Mouse (Mus musculus): ENCODE data around the gene Prkch. TPM values are rescaled to one million over a fixed set of nuclear protein-coding genes. Genes with fewer than 3 reads are reported as not detected.

Gene Prkch
- polyA plus RNA-seq, 1 experiment from 2014 or later: 4.0 TPM

DNA sequence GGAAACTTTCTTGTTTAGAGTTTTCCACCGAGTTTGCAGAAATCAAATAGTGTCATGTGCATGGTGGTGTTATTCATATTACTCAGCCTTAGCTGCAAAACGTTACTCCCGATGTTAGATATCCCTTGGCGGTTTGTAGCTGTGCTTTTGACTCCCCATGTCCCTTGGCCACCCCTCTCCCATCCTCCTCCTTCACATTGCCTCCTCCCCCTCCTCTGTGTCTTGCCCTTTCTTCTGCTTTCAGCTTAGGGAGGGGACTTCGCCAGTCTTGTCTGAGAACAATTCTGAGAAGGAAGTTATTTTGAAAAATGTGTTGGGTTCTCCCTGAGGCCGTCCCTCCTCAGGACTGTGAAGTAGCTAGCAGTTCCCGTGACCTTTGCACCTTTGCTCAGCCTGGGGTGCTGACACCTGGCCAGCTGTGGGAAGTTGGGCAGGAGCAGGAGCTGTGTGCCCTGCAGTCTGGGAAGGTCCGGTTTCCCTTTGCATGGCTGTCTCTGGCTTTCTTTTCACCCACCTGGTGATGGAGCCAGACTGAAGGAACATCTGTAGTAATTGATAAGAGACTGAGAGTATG is 48.2 kb downstream of the Prkch start:
- H3K36me3 ChIP-seq: no peaks in the 10 kb centered on the region
- H3K4me1 ChIP-seq: peaks cover 10% of the 10 kb centered on the region
- H3K9me3 ChIP-seq (replicated peaks): no peaks in the 10 kb centered on the region
- WGBS: 18% methylated on average over 8 of the region's 8 CpGs
- no peaks in the 10 kb centered on the region for H3K27me3 ChIP-seq (ENCODE audit: low read depth, poor library complexity, severe bottlenecking)
- DNase-seq (ENCODE audit: low spot score): no peak
- H3K27ac ChIP-seq (replicated peaks): no peak overlapping the region; the same call in 1 of the 2 replicates
- no peak overlapping the region for H3K4me3 ChIP-seq

DNA sequence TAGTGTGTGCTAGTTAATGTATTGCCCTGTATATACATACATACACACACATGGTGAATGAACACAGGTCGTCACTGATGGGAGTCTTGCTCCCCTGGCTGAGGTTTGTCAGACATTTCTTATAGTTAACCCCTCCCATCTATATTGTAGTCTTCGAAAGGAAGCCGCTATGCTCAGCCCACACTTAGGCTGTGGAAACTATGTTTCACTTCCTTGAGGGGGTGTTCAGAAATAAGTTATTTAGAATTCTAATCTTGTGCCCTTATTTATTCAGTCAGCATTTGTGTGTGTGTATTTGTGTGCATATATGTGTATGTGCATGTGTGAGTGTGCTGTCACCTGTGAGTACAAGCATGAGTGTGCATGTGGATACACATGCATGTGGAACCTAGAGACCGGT is 49.1 kb downstream of the Prkch start:
- 91% methylated on average over 4 of the region's 4 CpGs for WGBS
- no peaks in the 10 kb centered on the region for H3K27me3 ChIP-seq (ENCODE audit: low read depth, poor library complexity, severe bottlenecking)

DNA sequence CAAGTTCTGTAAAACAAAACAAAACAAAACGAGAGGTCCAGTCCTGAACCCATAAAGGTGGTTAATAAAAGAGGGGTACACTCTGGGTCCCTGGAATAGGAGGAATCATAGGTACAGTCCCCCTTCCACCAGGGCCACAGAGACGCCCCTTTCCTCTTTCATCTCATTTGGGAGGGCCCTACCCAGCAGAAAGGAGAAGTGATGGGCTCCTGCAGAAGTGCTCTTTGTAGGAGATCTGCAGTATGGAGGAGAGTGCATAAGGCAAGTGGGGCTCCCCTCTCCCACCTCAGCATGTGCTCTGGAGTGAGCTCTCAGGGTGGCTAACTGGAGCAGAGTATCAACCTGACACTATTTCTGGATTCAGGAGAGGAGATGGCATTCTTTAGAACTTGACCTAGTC is 55.0 kb downstream of the Prkch start:
- Histone ChIP-seq H3K36me3 (no peaks in the 10 kb centered on the region), H3K27me3 (ENCODE audit: low read depth, poor library complexity, severe bottlenecking) (no peaks in the 10 kb centered on the region), H3K9me3 (replicated peaks) (no peaks in the 10 kb centered on the region), H3K4me1 (no peaks in the 10 kb centered on the region), H3K4me3 (no peak overlapping the region), H3K27ac (replicated peaks) (no peak overlapping the region)
- 81% methylated on average over 2 of the region's 2 CpGs for WGBS
- no peak for DNase-seq (ENCODE audit: low spot score)

More for the DNA sequence above, 49.1 kb downstream of the Prkch start:
- Histone ChIP-seq H3K4me3 (no peak overlapping the region), H3K36me3 (no peaks in the 10 kb centered on the region), H3K27ac (replicated peaks) (no peak overlapping the region), H3K9me3 (replicated peaks) (no peaks in the 10 kb centered on the region), H3K4me1 (peaks cover 10% of the 10 kb centered on the region)
- DNase-seq (ENCODE audit: low spot score): no peak

DNA sequence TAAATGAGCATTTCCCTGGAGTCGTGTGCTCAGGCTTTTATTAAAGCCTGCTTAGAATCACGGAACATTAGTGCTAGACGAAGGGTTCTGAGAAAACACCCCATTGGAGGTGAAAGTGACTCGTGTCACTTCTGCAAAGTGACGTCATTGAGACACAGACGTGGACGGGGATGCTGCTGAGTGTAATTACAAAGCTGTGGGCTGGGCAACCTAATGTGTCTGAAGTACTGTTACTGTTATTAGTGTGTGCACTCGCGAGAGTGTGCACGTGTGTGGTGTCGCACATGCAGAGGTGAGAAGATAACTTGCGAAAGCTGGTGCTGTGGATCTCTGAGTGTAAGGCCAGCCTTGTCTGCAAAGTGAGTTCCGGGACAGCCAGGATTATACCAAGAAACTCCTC is 56.6 kb downstream of the Prkch start:
- no peak for DNase-seq (ENCODE audit: low spot score)

DNA sequence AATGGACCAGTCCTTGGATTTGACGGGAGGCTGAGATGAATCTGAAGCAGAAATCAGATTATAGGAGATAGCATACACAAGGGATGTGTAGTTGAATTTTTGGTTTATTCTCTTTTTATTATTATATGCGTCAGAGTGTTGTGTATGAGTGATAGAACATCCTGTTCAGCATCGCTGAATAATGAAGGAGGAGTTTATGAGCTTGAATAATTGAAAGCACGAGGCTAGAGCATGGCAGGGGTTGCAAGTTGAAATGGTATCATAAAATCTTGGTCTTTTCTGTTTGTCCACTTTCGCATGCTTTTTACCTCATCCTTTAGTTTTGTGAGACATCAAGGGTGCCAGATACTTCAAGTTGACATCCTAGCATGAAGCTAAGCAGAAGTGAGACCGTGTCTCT is 60.6 kb downstream of the Prkch start:
- Histone ChIP-seq H3K4me1 (no peaks in the 10 kb centered on the region), H3K27ac (replicated peaks) (no peak overlapping the region), H3K9me3 (replicated peaks) (no peaks in the 10 kb centered on the region), H3K27me3 (ENCODE audit: low read depth, poor library complexity, severe bottlenecking) (no peaks in the 10 kb centered on the region), H3K4me3 (no peak overlapping the region), H3K36me3 (no peaks in the 10 kb centered on the region)
- WGBS: 90% methylated on average over 6 of the region's 6 CpGs
- no peak for DNase-seq (ENCODE audit: low spot score)

More for the DNA sequence above, 56.6 kb downstream of the Prkch start:
- H3K4me3 ChIP-seq: no peak overlapping the region
- no peaks in the 10 kb centered on the region for H3K9me3 ChIP-seq (replicated peaks)
- no peaks in the 10 kb centered on the region for H3K4me1 ChIP-seq
- no peaks in the 10 kb centered on the region for H3K36me3 ChIP-seq
- no peaks in the 10 kb centered on the region for H3K27me3 ChIP-seq (ENCODE audit: low read depth, poor library complexity, severe bottlenecking)
- 92% methylated on average over 13 of the region's 13 CpGs for WGBS
- no peak overlapping the region for H3K27ac ChIP-seq (replicated peaks)

DNA sequence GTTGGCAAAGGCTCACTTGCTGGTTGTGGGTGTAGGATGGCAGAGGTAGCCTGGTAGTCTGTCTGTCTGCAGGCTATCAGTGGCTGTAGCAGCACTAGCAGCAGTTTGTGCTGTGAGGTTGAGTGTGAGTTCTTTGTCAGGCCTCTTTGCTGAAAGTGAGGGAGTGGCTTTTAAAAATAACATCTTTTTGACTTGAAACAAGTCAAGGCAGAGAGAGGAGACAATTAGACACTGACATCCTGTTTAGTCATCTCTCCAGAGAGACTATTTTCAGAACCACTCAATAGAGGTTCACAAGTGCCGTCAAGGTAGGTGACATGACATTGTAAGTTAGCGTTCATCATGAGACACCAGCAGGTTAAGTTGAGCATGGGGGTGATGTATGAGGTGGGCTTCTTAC is 63.1 kb downstream of the Prkch start:
- no peak for DNase-seq (ENCODE audit: low spot score)
- no peaks in the 10 kb centered on the region for H3K4me1 ChIP-seq
- no peak overlapping the region for H3K4me3 ChIP-seq
- no peaks in the 10 kb centered on the region for H3K27me3 ChIP-seq (ENCODE audit: low read depth, poor library complexity, severe bottlenecking)
- 95% methylated on average over 2 of the region's 2 CpGs for WGBS
- H3K36me3 ChIP-seq: no peaks in the 10 kb centered on the region
- no peak overlapping the region for H3K27ac ChIP-seq (replicated peaks)
- no peaks in the 10 kb centered on the region for H3K9me3 ChIP-seq (replicated peaks)

DNA sequence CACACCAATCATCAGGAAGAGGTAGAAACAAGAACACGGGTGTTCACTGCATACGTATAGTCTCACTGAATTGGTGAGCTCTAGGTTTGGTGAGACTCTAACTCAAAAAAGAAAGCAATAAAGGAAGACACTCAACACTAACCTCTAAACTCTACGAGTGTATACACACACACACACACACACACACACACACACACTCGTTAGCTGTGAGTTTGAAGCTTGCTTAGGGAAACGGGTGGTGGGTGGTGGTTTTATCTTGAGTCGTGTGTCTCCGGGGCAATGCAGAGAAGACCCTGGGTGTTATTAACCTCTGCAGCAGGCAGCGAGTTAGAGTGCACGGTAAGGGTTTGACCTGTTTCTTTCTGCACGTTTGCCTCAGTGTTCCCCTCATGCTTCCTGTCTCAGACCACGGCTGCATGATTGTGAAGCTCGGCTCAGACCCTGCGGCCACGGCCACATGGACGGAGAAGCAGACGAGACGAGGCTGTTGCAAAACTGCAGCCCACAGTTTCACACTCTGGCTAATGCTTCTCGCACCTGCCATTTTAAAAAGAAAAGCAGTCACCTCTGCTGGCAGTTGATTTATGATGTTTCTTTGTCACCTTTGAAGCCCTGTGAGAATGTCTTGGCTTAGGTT is 72.1 kb downstream of the Prkch start:
- no peak overlapping the region for H3K4me3 ChIP-seq
- no peak overlapping the region for H3K27ac ChIP-seq (replicated peaks)
- H3K27me3 ChIP-seq (ENCODE audit: low read depth, poor library complexity, severe bottlenecking): no peaks in the 10 kb centered on the region
- no peak for DNase-seq (ENCODE audit: low spot score)
- no peaks in the 10 kb centered on the region for H3K4me1 ChIP-seq
- no peaks in the 10 kb centered on the region for H3K9me3 ChIP-seq (replicated peaks)
- no peaks in the 10 kb centered on the region for H3K36me3 ChIP-seq
- WGBS: 89% methylated on average over 18 of the region's 18 CpGs

DNA sequence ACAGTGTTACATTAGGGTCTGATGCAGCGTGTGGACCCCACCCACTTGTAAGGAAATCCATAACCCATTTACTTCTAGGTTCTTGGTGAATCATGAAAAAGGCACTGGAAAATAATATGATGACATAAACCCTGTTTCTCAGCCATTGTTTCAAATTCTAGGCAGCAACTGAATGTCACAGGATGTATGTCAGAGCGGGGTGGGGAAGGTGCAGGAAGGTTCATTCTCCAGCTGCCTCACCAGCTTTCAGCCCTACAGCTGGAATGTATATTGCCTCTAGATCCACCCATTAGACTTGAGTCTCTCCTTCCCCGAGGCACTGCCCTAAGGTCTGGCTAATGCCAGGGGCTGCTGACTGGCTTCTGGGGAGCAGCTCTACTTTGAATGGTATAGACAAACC is 78.8 kb downstream of the Prkch start:
- H3K4me1 ChIP-seq: no peaks in the 10 kb centered on the region
- H3K36me3 ChIP-seq: no peaks in the 10 kb centered on the region
- no peak overlapping the region for H3K27ac ChIP-seq (replicated peaks)
- no peaks in the 10 kb centered on the region for H3K9me3 ChIP-seq (replicated peaks)
- WGBS: 75% methylated on average over 3 of the region's 3 CpGs
- H3K4me3 ChIP-seq: no peak overlapping the region
- no peak for DNase-seq (ENCODE audit: low spot score)
- no peaks in the 10 kb centered on the region for H3K27me3 ChIP-seq (ENCODE audit: low read depth, poor library complexity, severe bottlenecking)

DNA sequence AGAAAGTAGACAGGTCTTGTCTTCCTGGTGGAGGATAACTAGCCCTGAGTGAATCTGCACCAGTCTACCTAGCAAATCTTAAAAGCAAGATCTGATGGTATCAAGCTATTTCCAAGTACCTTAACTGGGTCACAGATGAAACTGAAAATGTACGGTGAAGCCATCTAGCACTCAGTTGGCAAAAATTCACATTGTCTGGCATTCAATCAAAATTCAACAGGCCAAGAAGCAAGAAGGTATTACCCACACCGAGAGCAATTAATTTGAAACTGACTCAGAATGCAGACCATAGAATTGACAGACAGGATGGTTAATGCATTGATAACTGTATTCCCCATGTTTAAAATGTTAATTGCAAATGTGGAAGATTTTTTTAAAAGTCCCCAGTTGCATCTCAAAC is 82.1 kb downstream of the Prkch start:
- Histone ChIP-seq H3K36me3 (no peaks in the 10 kb centered on the region), H3K4me1 (peaks cover 7% of the 10 kb centered on the region), H3K27me3 (ENCODE audit: low read depth, poor library complexity, severe bottlenecking) (no peaks in the 10 kb centered on the region), H3K9me3 (replicated peaks) (no peaks in the 10 kb centered on the region), H3K4me3 (no peak overlapping the region), H3K27ac (replicated peaks) (no peak overlapping the region)
- DNase-seq (ENCODE audit: low spot score): no peak
- WGBS: 96% methylated on average over 2 of the region's 2 CpGs

DNA sequence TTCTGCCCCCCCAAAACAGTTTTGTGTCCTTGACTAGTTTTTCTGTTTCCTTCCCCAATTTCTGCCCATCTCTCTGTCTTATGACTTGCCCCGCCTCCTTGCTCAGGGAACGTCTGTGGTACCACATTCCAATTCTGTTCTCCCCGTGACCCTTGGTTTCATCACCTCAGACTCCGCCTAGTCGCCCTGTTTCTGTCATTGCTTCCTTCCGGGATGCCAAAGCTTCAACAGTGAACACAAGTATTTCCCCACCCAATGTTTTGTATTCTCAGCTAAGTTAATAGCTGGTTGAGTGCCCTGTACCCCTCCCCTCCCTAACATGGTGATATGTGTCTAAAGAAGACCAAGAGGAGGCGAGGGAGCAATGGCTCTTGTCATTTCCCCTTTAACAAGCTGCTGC is 83.0 kb downstream of the Prkch start:
- Histone ChIP-seq H3K4me1 (peaks cover 15% of the 10 kb centered on the region), H3K9me3 (replicated peaks) (no peaks in the 10 kb centered on the region), H3K4me3 (no peak overlapping the region), H3K27ac (replicated peaks) (no peak overlapping the region), H3K27me3 (ENCODE audit: low read depth, poor library complexity, severe bottlenecking) (no peaks in the 10 kb centered on the region), H3K36me3 (no peaks in the 10 kb centered on the region)
- WGBS: 81% methylated on average over 7 of the region's 7 CpGs
- no peak for DNase-seq (ENCODE audit: low spot score)

DNA sequence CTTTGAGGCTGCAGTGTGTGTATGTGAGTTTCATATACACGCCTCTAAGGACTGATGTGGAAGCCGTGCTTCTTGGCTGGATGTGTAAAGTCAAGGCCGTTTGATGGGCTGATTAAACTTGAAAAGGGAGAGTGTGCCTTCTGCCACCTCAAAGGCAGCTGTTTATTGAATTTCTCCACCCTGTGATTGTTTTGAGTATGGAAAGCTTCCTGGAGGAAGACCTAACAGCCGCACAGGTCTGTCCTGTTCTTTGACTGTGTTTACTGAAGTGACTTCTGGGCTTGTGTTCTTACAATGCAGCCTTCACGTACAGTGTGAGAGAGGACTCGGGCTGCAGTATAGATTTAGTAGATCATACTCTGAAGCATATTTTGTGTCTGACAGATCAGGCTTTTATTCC is 86.1 kb downstream of the Prkch start:
- DNase-seq (ENCODE audit: low spot score): no peak
- WGBS: 86% methylated on average over 6 of the region's 6 CpGs
- Histone ChIP-seq H3K4me1 (peaks cover 24% of the 10 kb centered on the region), H3K36me3 (no peaks in the 10 kb centered on the region), H3K9me3 (replicated peaks) (no peaks in the 10 kb centered on the region), H3K27me3 (ENCODE audit: low read depth, poor library complexity, severe bottlenecking) (no peaks in the 10 kb centered on the region), H3K27ac (replicated peaks) (no peak overlapping the region), H3K4me3 (no peak overlapping the region)

DNA sequence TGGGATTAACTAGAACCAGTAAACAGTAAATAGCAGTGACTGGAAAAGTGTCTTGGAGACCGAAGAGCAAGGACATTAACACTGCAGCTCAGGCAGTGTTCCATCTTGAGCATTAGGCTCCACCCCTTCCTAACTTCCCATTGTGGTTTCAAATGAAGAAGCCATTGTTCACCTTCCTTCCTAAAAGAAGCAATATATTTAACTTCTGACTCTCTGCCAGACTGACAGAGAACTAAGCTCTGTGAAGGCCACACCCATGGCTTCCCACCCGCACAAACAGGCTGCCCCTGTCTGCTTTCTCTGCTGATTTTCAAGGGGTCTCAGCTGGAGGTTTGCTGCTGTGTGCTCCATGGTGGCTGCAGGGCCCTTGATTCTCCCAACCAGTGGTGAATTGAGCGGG is 86.9 kb downstream of the Prkch start:
- peaks cover 24% of the 10 kb centered on the region for H3K4me1 ChIP-seq
- no peaks in the 10 kb centered on the region for H3K27me3 ChIP-seq (ENCODE audit: low read depth, poor library complexity, severe bottlenecking)
- H3K4me3 ChIP-seq: no peak overlapping the region
- H3K9me3 ChIP-seq (replicated peaks): no peaks in the 10 kb centered on the region
- H3K36me3 ChIP-seq: no peaks in the 10 kb centered on the region
- WGBS: 45% methylated on average over 3 of the region's 3 CpGs
- no peak for DNase-seq (ENCODE audit: low spot score)
- H3K27ac ChIP-seq (replicated peaks): peak overlapping the region; percentile 75

DNA sequence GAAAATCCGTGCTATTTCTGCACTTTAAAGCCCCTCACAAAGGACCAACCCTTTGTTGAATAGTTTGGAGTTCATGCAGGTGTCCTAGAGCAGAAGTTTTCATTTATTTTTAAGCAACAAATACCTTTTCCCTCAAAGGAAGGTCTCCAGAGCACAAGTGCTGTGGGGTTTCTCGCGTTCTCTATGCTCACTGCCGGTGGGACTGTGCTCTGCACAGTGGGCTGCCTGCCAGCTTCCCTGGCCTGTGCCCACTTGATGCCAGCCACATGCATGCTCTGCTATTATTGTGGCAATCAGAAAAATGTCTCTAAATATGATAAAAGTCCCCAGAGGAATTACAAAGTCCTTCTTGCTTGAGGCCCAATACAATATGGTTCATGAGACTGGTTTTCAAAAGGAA is 87.4 kb downstream of the Prkch start:
- no peak overlapping the region for H3K4me3 ChIP-seq
- no peaks in the 10 kb centered on the region for H3K36me3 ChIP-seq
- H3K4me1 ChIP-seq: peaks cover 24% of the 10 kb centered on the region
- DNase-seq (ENCODE audit: low spot score): no peak
- peak overlapping the region; percentile 75 for H3K27ac ChIP-seq (replicated peaks)
- H3K9me3 ChIP-seq (replicated peaks): no peaks in the 10 kb centered on the region
- H3K27me3 ChIP-seq (ENCODE audit: low read depth, poor library complexity, severe bottlenecking): no peaks in the 10 kb centered on the region
- 68% methylated on average over 4 of the region's 4 CpGs for WGBS

Data from midbrain, embryonic 10.5 days (tissue).